Mouse (Mus musculus) adrenal gland, postnatal 14 days (tissue): ENCODE measurements around the gene Mettl4. TPM values are rescaled to one million over a fixed set of nuclear protein-coding genes. Genes with fewer than 3 reads are reported as not detected.

Experiments
- DNase-seq: peaks from one replicate; pipeline ENCODE4 v3.0.0; 2021; ENCODE audit warnings: mixed read lengths
- long read RNA-seq, 2 experiments: library from polyadenylated mRNA; stranded (forward); transcript quantifications; one replicate each; pipeline ENCODE4 v2.0.0; 2021
- total RNA-seq: library from RNA; stranded (reverse); gene quantifications from 2 replicates; pipeline ENCODE4 v1.2.3, GENCODE M21; 2021

Mettl4 gene
- 12.6 and 12.7 TPM in 2 replicates for total RNA-seq
- long read RNA-seq, experiment 1, full-length matches to known transcripts = 3 of 11 reads
- long read RNA-seq, experiment 1, partial matches to known transcripts = 3 of 11 reads
- long read RNA-seq, experiment 1, other reads (novel, unspliced or antisense) = 5 of 11 reads
- long read RNA-seq, experiment 2, partial matches to known transcripts = 1 of 3 reads
- long read RNA-seq, experiment 2, other reads (novel, unspliced or antisense) = 1 of 3 reads

- DNase-seq = peak; percentile 96
These were observed at the start of gene Mettl4 for GRCm38 (mm10) chr17:94749466-94750135. Mettl4 (minus strand) TSS chr17:94750019.

DNA sequence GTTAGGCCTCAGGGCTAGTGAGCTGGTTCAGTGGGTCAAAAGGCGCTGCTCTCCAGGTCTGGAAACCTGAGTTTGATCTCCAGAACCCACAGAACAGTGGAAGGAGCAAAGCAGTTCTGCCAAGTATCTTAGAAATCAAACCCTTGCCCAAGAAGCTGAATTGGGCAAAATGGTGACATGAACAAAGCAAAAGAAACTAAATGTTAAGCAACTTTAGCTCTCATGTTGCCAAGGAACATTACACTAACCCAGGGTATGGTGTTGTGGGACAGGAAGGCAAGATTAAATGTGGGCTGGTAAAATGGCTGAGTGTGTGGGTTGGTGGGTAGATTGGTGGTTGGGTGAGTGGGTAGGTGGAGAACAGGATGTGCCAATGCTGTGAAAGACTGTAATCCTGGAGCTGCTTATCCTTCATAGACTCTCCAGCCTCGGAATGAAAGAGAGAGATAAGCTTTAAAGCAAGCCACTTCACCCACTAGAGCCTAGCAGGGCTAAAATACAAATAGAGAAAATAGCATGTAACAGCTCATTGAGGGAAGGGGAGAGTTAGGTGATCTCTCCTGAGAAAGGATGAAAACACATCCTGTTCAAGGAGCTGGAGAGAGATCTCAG is 29.2 kb upstream of the Mettl4 start:
- DNase-seq = no peak

DNA sequence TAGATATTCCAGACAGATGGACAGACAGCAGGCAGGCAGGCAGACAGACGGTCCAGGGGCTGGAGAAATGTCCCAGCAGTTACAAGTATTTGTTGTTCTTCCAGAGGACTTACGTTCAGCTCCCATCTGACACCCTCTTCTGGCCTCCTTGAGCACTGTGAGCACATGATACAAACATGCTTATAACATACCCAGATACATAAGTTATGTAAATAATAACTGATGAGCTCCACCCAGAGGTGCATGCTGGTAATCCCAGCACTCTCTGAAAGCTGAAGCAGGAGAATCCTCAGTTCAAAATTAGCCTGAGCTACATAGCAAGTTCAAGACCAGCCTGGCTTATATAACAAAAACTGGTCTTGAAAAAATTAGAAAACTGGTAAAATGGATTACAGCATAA is 18.7 kb upstream of the Mettl4 start:
- no peak for DNase-seq

GRCm38 (mm10) chr17:94764711-94765110 is 14.9 kb upstream of the Mettl4 start:
- DNase-seq = no peak

DNA sequence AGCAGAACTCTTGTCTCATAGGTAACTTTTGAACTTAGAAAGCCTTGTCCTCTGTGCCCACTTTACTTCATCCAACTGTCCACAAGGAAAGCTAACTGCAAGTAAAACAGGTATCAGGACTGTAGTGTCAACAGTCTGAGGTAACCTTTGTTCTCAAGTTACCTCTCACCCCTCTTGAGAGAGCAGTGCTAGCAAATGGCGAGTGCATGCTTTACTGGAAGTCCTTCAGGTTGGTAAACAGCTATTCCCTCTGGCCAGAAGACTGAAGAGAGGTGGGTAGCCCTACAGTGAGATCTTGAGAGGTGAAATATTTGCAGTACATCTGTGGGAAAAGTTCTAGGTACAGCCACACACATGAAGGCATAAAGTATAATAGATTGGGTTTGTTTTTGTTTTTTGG is 14.2 kb upstream of the Mettl4 start:
- no peak for DNase-seq

- DNase-seq = no peak
These were observed 12.6 kb upstream of the Mettl4 start for GRCm38 (mm10) chr17:94762405-94762804.

- DNase-seq = no peak
These were observed 414 bp upstream of the Mettl4 start for GRCm38 (mm10) chr17:94750136-94750729.

GRCm38 (mm10) chr17:94738173-94738572 is 11.6 kb downstream of the Mettl4 start:
- DNase-seq = no peak

GRCm38 (mm10) chr17:94735885-94736284 is 13.9 kb downstream of the Mettl4 start:
- DNase-seq = no peak

- no peak for DNase-seq
These were observed 14.4 kb downstream of the Mettl4 start for GRCm38 (mm10) chr17:94735437-94735836.

- peak; percentile 25 for DNase-seq
These were observed 19.4 kb downstream of the Mettl4 start for GRCm38 (mm10) chr17:94730416-94730815.

DNA sequence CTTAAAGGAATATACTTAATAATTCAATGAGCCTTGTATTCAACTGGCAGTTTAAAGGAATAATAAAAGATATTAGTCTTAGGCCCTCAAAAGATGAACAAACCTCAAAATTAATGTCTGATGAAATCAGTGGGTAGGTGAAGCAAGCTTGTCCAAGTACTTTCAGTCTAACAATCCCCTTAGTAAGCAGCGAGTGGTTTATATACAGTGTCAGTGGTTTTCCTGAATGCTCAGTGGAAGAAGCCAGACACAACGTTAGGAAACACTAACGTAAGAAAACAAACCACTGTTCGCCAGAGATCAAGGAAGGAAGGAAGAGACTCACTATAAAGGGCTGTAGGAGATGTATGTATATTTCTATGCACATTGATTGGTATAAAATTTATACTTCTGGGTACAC is 23.1 kb downstream of the Mettl4 start:
- DNase-seq = no peak

DNA sequence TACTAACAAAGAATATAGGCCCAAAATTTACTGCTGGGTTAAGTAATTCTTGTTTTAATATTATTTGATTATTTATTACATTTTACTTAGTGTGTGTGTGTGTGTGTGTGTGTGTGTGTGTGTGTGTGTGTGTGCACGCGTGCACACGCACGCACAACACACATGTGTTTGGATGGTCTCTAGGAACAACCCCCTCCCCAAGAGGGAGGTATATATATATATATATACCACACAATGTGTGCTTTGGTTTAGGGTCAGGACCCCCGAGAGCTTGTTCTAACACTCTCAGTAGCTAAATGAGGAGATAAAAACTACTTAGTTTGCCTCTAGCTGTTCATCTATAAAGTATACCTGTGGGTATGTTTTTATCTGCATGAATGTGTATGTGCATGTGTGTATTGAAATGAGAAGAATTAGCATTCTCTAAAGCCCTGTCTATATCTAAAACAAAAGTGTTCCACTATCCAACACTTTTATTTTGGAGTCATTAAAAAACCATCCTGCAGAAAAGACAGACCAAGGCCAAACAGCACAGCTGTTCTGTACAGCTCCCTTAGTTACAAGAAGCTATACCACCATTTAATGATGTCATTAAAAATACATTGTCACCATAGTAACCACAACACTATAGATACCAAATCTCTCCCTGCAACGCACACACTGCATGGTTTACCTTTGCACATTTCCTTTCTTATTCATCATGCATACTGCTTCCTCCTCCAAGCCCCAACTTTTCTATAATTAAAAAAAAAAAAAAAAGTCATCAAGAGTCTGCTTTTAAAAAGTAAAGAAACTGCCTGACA is 76.1 kb downstream of the Mettl4 start:
- DNase-seq = no peak
